8 mouse cellular contexts compared by ENCODE assay signal in the genomic region with DNA sequence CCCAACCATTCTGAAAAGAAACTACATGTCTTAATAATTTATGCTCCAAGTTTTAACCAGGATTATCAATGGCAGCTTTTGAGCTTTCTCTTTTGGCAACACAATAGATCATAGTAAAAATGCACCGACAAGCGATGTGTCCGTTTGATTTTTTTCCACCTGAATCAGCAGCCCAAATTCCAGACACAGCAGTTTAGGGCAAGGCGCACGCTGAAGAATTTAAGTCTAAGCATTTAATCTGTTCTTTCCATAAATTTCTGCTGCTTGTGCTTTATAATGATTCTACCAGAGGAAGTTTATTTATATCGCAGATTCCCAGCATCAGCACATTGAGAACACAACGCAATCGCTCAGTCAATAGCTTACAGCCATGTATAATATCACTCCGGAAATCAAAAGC.
DNase-seq lines count a peak whose midpoint lies in the region; ATAC-seq lines count a peak whose summit lies in the region.

No protein-coding gene starts in this region.

- no peaks in the 10 kb centered on the region for H3K9me3 ChIP-seq in heart, embryonic 11.5 days (replicated peaks; ENCODE audit: control insufficient read depth, low read length)
- H3K9me3 ChIP-seq in hindbrain, embryonic 11.5 days (ENCODE audit: control insufficient read depth, low read length) = no peaks in the 10 kb centered on the region
- no peaks in the 10 kb centered on the region for H3K9me3 ChIP-seq in liver, embryonic 15.5 days (replicated peaks)

- H3K27ac ChIP-seq in heart, embryonic 11.5 days (ENCODE audit: low read depth, low read length) = no peak overlapping the region
- no peak overlapping the region for H3K27ac ChIP-seq in hindbrain, embryonic 11.5 days (ENCODE audit: low read depth, low read length)
- no peak overlapping the region for H3K27ac ChIP-seq in liver, embryonic 15.5 days (replicated peaks)

- 65% methylated on average over 9 of the region's 9 CpGs for WGBS in heart, embryonic 11.5 days (ENCODE audit: insufficient replicate concordance)
- WGBS in hindbrain, embryonic 11.5 days = 53% methylated on average over 9 of the region's 9 CpGs
- 50% methylated on average over 9 of the region's 9 CpGs for WGBS in liver, embryonic 15.5 days (ENCODE audit: insufficient replicate concordance)

- H3K4me3 ChIP-seq in heart, embryonic 11.5 days (ENCODE audit: low read depth, low read length) = peak overlapping the region; percentile 26
- no peak overlapping the region for H3K4me3 ChIP-seq in hindbrain, embryonic 11.5 days (ENCODE audit: low read depth, low read length)
- H3K4me3 ChIP-seq in liver, embryonic 15.5 days (replicated peaks) = no peak overlapping the region

- no peak for ATAC-seq in heart, embryonic 11.5 days (replicated peaks; ENCODE audit: insufficient number of reproducible peaks, low FRiP score, low TSS enrichment)
- ATAC-seq in hindbrain, embryonic 11.5 days (ENCODE audit: low FRiP score) = peak; percentile 28; the same call in 1 of the 2 replicates
- ATAC-seq in liver, embryonic 15.5 days (ENCODE audit: insufficient read depth) = no peak

- peak overlapping the region; percentile 56 for H3K4me2 ChIP-seq in heart, embryonic 11.5 days
- peak overlapping the region; percentile 31 for H3K4me2 ChIP-seq in hindbrain, embryonic 11.5 days (replicated peaks; ENCODE audit: low read depth, low read length)
- peak overlapping the region; percentile 33 for H3K4me2 ChIP-seq in liver, embryonic 15.5 days

- no peak overlapping the region for H3K9ac ChIP-seq in heart, embryonic 11.5 days (ENCODE audit: low read depth, low read length)
- no peak overlapping the region for H3K9ac ChIP-seq in hindbrain, embryonic 11.5 days (ENCODE audit: low read depth, low read length)
- H3K9ac ChIP-seq in liver, embryonic 15.5 days = no peak overlapping the region

- no peaks in the 10 kb centered on the region for H3K36me3 ChIP-seq in heart, embryonic 11.5 days (ENCODE audit: control insufficient read depth, insufficient read depth, low read length)
- H3K36me3 ChIP-seq in hindbrain, embryonic 11.5 days (ENCODE audit: control insufficient read depth, insufficient read depth, low read length) = no peaks in the 10 kb centered on the region
- no peaks in the 10 kb centered on the region for H3K36me3 ChIP-seq in liver, embryonic 15.5 days (replicated peaks)

- DNase-seq in heart, postnatal 10 days = no peak
- peak; percentile 84 for DNase-seq in Muller cell, postnatal 12 days (ENCODE audit: inconsistent ontology term)
- DNase-seq in hindbrain, embryonic 11.5 days (ENCODE audit: low spot score) = no peak
- no peak for DNase-seq in embryo, embryonic 9.5 days (ENCODE audit: extremely low spot score)
- no peak for DNase-seq in left cerebral cortex, postnatal 25 days (ENCODE audit: low spot score in 2 of 2)
- DNase-seq in urinary bladder, postnatal 4 days (ENCODE audit: low spot score in 2 of 2) = no peak

- H3K27me3 ChIP-seq in heart, embryonic 11.5 days (ENCODE audit: control insufficient read depth, insufficient read depth, low read length) = no peaks in the 10 kb centered on the region
- no peaks in the 10 kb centered on the region for H3K27me3 ChIP-seq in hindbrain, embryonic 11.5 days (ENCODE audit: control insufficient read depth, insufficient read depth, low read length)
- H3K27me3 ChIP-seq in liver, embryonic 15.5 days = no peaks in the 10 kb centered on the region

- H3K4me1 ChIP-seq in heart, embryonic 11.5 days (ENCODE audit: control insufficient read depth, insufficient read depth, low read length) = peaks cover 6% of the 10 kb centered on the region
- H3K4me1 ChIP-seq in hindbrain, embryonic 11.5 days (replicated peaks; ENCODE audit: control insufficient read depth, insufficient read depth, low read length) = no peaks in the 10 kb centered on the region
- peaks cover 8% of the 10 kb centered on the region for H3K4me1 ChIP-seq in liver, embryonic 15.5 days (replicated peaks)

- intact Hi-C loops in heart, postnatal 10 days (cut with DNase I) = no loop called here
- intact Hi-C loops in left cerebral cortex, postnatal 25 days (cut with DNase I) = no loop called here
